Mouse (Mus musculus): ENCODE measurements around the gene Chek2.

DNA sequence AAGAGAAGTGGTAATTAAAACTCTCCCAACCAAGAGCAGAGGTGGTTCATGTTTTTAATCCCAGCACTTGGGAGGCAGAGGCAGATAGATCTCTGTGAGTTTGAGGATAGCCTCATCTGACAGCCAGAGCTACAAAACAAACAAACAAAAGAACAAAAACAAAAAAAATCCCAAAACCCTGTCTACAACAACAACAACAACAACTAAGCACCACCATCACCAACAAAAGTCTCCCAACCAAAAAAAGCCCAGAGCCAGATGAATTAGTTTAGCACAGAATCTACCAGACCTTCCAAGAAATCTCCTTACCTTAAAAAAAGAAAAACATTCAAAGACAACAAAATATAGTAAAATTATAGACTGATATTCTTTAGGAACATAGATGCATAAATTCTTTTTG is 60.6 kb downstream of the Chek2 start:
- TF ChIP-seq CHD2 (IDR thresholded peaks at IDR 0.05; ENCODE audit: low read depth, low read length): no peak
- no peak for TF ChIP-seq ZNF384 (IDR thresholded peaks at IDR 0.05; ENCODE audit: low read depth, low read length)
- no peak for TF ChIP-seq MAFK (IDR thresholded peaks at IDR 0.05; ENCODE audit: insufficient read depth, low read depth, low read length)
- TF ChIP-seq HCFC1 (IDR thresholded peaks at IDR 0.05; ENCODE audit: borderline replicate concordance, insufficient read depth, low read length): no peak
